Mouse (Mus musculus) cerebellum, adult 2 months (tissue): ENCODE data around the gene Nsf.

Experiments
- CTCF ChIP-seq: fragments of 200-500 bp; IDR thresholded peaks from 2 replicates; pipeline ENCODE4 v1.5.1; 2011; ENCODE audit warnings: low read depth, mild to moderate bottlenecking, control low read depth, low read length, moderate library complexity, borderline replicate concordance; ENCODE audit not compliant: insufficient read depth
- POLR2A ChIP-seq: fragments of 200-500 bp; IDR thresholded peaks from 2 replicates; pipeline ENCODE4 v1.6.1; 2011; ENCODE audit warnings: low read length, control low read depth, borderline replicate concordance; ENCODE audit not compliant: insufficient read depth

- TF ChIP-seq CTCF (no peak), POLR2A (no peak)
Observed at GRCm38 (mm10) chr11:103840834-103841233, 113.0 kb downstream of the Nsf start.
